Comparison of ENCODE assay signal across 7 mouse cellular contexts in the genomic region with DNA sequence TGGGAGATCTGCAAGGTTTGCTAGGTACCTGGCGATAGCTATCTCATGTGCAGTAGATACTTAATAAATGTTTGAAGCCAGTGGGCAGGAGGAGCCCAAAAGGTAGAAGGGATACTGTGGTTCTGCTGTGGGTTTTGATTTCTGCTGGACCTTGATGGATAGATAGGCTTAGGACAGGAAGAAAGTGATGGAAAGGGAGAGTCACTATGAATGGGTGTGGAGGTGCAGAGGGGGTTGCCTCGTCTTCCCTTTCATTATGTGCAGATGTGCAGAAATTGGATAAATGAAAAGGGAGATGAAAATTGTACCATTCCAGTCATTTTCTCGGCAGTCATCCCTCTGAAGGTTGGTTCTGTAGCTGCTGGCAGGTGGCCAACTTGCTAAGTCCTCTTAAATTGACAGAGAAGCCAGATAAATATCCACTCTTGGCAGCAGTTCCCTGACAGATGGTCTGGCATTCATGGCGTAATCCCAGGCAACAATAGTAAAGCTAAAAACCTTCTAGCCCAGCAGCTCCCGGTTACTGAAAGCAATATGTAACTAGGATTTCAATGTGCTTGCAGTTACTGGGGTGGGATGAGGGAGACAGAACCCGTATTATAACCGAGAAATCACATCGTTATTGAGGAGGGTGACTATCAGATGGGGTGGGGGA.
DNase-seq lines count a peak whose midpoint lies in the region; ATAC-seq lines count a peak whose summit lies in the region.

No protein-coding gene starts in this region.

- no peak overlapping the region for H3K4me3 ChIP-seq in embryonic facial prominence, embryonic 15.5 days (replicated peaks)
- no peak overlapping the region for H3K4me3 ChIP-seq in hindbrain, embryonic 12.5 days
- H3K4me3 ChIP-seq in limb, embryonic 15.5 days = no peak overlapping the region

- H3K4me1 ChIP-seq in embryonic facial prominence, embryonic 15.5 days = peaks cover 11% of the 10 kb centered on the region
- peaks cover 7% of the 10 kb centered on the region; the same call in 1 of the 2 replicates for H3K4me1 ChIP-seq in hindbrain, embryonic 12.5 days
- H3K4me1 ChIP-seq in limb, embryonic 15.5 days = peaks cover 13% of the 10 kb centered on the region; the same call in 1 of the 2 replicates

- ATAC-seq in embryonic facial prominence, embryonic 15.5 days (ENCODE audit: insufficient number of reproducible peaks, low FRiP score, low TSS enrichment, low read depth) = peak; percentile 75
- ATAC-seq in hindbrain, embryonic 12.5 days (ENCODE audit: low FRiP score) = peak; percentile 81
- ATAC-seq in limb, embryonic 15.5 days (ENCODE audit: insufficient number of reproducible peaks, low FRiP score, low TSS enrichment, low read depth) = 0 out of 2 replicates have a peak, but pooled peaks have one; percentile 40

- DNase-seq in NIH3T3 (ENCODE audit: low read depth) = peak; percentile 8
- peak; percentile 60 for DNase-seq in adrenal gland, postnatal 10 days
- peak; percentile 92 for DNase-seq in retina, postnatal 1 day
- DNase-seq in thymus, postnatal 0 days (ENCODE audit: low spot score) = no peak

- 17% methylated on average over 8 of the region's 8 CpGs for WGBS in embryonic facial prominence, embryonic 15.5 days
- WGBS in hindbrain, embryonic 12.5 days = 30% methylated on average over 8 of the region's 8 CpGs
- 19% methylated on average over 8 of the region's 8 CpGs for WGBS in limb, embryonic 15.5 days

- peak overlapping the region; percentile 23 for H3K4me2 ChIP-seq in embryonic facial prominence, embryonic 15.5 days (replicated peaks)
- H3K4me2 ChIP-seq in hindbrain, embryonic 12.5 days (replicated peaks) = peak overlapping the region; percentile 21
- 0 out of 2 replicates have a peak overlapping the region, but pooled peaks have one; percentile 12 for H3K4me2 ChIP-seq in limb, embryonic 15.5 days

- H3K36me3 ChIP-seq in embryonic facial prominence, embryonic 15.5 days = no peaks in the 10 kb centered on the region
- H3K36me3 ChIP-seq in hindbrain, embryonic 12.5 days = no peaks in the 10 kb centered on the region
- H3K36me3 ChIP-seq in limb, embryonic 15.5 days = no peaks in the 10 kb centered on the region

- H3K27ac ChIP-seq in embryonic facial prominence, embryonic 15.5 days (replicated peaks) = peak overlapping the region; percentile 18; the same call in 1 of the 2 replicates
- H3K27ac ChIP-seq in hindbrain, embryonic 12.5 days = 0 out of 2 replicates have a peak overlapping the region, but pooled peaks have one; percentile 49
- peak overlapping the region; percentile 23; the same call in 1 of the 2 replicates for H3K27ac ChIP-seq in limb, embryonic 15.5 days

- no peaks in the 10 kb centered on the region for H3K27me3 ChIP-seq in embryonic facial prominence, embryonic 15.5 days
- no peaks in the 10 kb centered on the region for H3K27me3 ChIP-seq in hindbrain, embryonic 12.5 days
- H3K27me3 ChIP-seq in limb, embryonic 15.5 days = no peaks in the 10 kb centered on the region

- H3K9ac ChIP-seq in embryonic facial prominence, embryonic 15.5 days = no peak overlapping the region
- no peak overlapping the region for H3K9ac ChIP-seq in hindbrain, embryonic 12.5 days
- no peak overlapping the region for H3K9ac ChIP-seq in limb, embryonic 15.5 days

- no peaks in the 10 kb centered on the region for H3K9me3 ChIP-seq in embryonic facial prominence, embryonic 15.5 days (replicated peaks)
- no peaks in the 10 kb centered on the region for H3K9me3 ChIP-seq in hindbrain, embryonic 12.5 days (replicated peaks)
- no peaks in the 10 kb centered on the region for H3K9me3 ChIP-seq in limb, embryonic 15.5 days
